Mouse (Mus musculus) brain, embryonic 18.5 days (tissue): ENCODE results near the gene Pold4.

ENCODE experiments used
- DNase-seq: peaks from one replicate; pipeline ENCODE4 v3.0.0-alpha.2; 2012; ENCODE audit warnings: low read depth, low spot score

Gene Pold4

DNA sequence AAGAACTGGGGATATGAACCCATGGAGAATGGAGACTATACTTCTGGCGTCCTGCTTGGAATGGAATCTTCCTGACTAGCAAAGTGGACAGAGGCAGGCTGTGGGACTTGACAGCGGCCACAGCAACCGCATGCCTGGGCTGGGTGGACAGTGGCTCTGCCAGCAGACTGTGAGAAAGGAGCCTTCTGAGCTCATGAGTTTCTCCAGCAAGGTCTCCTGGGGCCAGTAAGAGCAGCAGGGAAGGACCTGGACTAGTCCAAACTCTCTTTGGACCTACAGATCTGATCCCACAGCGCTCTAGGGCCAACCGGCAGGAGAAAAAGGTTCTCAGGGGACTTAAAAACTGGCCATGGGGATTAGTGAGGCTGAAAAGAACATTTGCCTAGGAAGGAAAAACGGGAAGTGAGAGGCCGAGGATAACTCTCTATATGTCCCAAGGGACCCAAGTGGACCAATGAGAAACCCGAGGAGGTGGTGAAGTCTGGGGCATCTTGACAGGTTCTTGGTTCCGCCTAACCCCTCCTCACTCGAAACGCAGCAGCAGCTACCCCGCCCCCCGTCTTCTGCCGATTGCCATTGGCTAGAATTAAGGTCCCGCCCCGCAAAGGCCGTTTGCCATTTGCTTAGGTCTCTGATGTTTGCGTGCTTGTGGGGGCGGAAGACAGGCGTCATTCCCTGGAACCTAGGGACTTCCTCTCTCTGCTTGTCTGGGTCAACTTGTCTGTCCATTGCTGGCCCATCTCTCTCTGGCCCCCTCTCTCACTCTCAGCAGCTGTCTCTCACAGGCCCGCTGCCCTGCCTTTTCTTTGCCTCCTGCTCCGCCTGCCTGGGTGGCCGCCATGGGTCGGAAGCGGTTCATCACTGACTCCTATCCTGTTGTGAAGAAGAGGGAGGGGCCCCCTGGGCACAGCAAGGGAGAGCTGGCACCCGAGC, at the start of gene Pold4:
Gene Pold4 (plus strand): TSS at position 647 of the 933 bp plus-strand sequence.
- DNase-seq = peak; percentile 87

DNA sequence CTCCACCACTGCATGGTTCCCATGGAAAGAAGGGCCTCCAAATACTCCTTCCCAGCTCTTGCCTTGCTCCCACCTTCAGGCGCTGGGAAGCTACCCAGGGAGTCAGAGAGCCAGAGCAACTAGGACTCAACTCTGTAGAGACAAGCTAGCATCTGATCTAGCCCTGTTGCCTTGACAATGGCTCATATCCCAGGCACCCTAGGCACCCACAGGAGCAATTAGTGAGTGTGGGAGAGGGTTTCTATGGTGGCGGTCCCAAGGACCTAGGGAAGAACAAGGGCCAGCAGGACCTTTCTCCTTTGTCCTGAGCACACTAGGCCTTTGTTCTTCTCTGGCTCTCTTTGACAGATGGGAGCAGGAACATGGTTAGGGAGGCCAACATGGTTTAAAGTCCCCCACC, 48.0 kb upstream of the Pold4 start:
- DNase-seq = no peak

DNA sequence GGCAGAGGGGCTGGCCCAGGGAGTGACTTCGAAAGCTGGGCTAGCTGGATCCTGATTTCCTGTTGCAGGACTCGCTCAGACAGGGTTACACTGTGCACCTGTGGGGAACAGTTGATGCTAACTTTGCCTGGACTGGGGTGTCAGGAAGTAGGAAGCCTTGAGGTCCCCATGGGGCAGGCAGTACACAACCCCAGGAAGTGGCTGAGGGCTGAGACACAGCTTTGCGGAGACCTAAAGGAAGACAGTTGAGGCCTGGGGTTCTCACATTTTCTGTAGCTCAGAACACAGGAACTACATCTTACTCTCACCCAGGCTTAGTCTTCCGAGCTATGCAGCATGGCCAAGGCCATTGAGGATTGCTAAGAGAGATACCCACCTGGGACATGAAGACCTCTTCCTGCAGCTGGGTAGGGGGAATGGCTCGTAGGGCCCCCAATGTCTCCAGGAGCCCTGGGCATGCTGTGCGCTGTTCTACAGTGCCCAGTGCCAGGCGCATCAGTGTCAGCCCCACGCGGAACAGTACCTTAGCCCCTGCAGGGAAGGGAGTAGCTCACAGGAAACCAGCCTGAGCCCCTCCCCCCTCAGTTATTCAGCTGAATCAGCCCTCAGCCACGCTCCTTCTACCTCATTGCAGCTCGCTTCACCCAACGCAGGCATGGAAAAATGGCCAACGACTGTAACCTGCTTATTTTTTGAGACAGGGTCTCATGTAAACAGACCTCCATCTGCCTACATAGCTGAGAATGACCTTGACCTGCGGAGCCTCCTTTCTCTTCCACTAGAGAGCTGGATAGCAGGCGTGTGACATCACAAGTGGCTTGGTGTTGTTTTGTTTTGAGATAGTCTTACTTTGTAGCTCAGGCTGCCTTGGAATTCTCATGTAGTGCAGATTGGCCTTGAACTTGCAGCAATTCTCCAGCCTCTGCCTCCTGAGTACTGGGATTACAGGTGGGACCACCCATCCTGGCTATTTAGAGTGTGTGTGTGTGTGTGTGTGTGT, 46.4 kb upstream of the Pold4 start:
- no peak for DNase-seq

DNA sequence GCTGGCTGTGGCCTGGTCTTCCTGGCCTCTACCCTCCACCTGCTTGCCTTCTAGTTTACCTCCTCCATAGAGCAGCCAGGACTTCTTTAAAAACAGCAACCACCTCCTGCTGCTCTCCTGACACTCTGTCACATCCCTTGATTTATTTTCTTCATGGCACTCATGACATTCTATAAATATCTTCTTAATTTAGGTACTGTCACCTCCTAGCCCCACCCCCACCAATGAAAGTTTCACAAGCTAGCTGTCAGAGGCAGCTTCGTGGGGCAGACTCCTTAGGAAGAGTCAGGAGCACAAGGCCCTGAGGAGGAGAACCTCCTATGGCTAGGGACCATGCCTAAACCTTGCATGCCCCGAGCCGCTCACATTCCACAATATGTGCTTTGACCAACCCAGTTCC, 44.4 kb upstream of the Pold4 start:
- no peak for DNase-seq

DNA sequence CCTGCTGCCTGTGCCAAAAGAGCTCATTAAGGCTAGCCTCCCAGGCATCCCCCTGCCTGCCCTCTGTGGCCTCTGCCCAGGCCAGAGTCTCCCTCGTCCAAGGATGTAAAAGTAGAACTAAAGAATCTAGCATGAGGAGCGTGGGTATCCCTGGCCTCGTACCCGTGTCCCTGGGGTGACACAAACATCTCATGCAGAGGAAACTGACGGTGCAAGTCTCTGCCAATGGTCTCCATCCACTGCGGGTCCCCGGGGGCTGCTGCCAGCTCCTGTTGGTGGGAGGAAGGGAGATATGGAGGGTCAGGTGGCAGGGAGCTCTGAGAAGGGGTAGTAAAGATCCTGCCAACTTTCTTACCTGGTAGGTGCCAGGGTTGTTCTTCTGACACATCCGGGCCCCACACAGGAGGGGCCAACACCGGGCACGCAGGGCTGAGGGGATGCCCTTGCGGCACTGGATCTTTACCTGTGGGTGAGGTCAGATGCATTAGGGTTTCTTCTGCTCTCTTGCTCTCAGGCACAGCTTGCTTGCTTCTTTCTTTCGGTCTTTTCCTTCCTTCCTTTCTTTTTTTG, 42.6 kb upstream of the Pold4 start:
- no peak for DNase-seq

DNA sequence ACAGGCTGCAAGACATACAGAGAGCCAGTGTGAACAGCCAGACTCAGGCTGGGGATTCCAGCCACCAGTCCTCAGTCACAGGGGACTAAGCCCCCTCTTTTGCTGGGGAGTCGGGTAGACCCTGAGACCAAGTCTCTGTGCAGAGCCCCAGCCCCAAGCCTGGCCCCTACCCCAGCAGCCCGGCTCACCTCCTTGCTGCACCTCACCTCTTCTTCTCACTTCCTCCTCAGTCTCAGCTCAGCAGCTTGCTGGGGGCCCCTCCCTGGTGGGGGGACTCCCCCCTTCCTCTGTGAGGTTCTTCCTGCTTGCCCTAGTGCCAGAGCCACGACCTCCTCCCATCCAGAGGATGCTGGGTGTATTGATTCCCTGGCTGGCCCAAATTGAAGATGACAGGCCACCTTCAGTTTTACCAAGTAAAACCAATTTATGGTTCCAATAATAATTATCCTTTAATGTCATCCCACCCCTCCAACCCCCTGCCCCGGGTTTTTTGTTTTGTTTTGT, 40.8 kb upstream of the Pold4 start, which contains the start of gene Tbc1d10c:
Gene Tbc1d10c (minus strand): TSS at position 454 of the 504 bp plus-strand sequence.
- DNase-seq = no peak

DNA sequence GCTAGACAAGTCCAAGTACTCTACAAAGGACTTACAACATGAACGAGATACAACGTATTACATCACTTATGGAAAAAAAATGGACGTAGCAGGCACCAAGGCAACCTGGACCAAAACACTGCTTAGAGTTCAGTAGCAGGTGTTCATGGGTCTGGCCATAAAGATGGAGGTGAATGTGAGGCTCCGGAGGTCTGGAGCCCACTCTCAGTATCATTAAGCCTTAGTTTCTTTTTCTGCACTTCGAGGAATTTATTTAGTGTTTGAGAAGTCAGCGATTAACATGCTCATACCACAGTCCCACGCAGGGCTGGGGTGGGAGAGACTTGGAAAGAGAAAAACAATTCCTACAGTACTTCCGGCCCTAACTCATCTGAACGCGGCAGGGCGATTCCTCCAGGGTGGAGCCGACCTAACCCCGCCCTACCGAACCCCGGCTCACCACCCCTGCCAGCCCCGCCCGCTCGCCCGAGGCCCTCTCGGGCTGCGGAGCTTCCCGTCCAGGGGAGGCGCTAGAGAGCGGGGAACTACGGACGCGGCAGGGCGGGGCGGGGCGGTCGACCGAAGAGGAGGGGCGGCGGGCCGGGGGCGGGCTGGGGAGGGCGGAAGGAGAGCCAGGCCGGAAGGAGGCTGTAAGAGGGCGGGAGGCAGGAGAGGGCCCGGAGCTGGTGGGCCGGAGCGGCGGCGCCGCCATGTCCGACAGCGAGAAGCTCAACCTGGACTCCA, 40.0 kb upstream of the Pold4 start, which contains the start of gene Ppp1ca:
Gene Ppp1ca (plus strand): TSS at position 538 of the 723 bp plus-strand sequence.
- peak; percentile 71 for DNase-seq

DNA sequence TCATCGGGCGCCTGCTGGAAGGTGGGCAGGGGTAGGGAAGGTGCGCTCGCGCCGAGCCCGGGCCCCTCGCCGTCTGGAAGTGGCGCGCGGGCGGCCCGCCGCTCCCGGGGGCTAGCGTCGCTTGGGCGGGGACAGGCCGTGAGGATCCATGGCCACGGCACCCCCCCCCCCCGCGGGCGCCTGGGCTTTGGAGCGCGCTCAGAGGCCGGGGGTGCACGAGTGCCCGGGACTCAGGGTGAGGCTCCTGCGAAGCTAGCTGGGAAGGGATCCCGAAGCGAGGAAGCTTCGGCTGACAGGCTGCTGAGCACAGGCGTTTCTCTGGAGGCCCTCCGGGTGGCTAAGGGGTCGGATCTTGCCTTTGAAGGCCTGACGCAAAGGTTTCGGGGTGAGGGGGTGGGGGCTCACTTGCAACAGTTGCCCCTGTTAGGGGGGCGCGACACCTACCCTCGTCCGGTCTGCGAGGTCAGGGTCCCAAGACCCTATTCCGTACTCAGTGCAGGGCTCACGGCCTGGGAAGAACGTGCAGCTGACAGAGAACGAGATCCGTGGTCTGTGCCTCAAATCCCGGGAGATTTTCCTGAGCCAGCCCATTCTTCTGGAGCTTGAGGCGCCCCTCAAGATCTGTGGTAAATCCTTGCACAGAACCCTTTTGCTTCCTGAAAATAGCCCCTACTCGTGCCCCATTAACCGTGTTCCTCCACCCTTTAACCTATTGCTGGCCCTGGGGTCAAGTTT, 39.3 kb upstream of the Pold4 start:
- DNase-seq = no peak

DNA sequence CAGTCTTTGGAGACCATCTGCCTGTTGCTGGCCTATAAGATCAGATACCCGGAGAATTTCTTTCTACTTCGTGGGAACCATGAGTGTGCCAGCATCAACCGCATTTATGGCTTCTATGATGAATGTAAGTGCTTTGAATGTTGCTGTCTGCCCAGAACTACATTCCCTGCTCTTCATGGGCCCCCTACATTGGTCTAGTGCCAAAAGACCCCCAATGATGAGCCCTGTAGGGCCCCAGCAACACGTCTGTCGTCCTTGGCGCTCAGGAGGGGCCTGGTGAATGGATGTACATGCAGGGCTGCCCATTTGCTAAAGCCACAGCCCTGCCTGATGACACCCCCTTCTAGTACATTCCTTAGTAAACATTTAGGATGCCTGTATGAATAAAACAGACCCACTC, 38.6 kb upstream of the Pold4 start:
- DNase-seq = no peak

DNA sequence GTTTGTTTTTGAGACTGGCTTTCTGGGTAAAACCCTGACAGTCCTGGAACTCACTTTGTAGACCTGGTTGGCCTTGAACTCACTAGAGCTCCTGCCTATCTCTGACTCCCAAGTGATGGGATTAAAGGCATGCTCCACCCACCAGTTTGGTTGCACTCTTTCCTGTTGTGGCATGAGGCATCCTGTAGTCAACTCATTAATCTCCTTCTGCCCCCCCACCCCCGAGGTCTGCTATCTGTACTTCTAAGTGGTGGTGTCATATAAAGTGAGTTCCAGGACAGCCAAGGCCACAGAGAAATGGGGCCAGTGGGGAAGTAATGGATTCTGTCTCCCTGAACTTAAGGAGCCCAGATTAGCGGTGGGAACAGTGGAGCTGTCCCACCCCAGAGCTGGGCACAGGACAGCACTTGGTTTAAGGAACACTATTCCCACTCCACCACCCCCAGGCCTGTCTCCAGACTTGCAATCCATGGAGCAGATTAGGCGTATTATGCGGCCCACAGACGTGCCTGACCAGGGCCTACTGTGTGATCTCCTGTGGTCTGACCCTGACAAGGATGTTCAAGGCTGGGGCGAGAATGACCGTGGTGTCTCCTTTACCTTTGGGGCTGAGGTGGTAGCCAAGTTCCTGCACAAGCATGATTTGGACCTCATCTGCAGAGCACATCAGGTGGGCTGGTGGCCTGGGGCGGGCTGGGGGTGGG, 37.5 kb upstream of the Pold4 start:
- DNase-seq = no peak

DNA sequence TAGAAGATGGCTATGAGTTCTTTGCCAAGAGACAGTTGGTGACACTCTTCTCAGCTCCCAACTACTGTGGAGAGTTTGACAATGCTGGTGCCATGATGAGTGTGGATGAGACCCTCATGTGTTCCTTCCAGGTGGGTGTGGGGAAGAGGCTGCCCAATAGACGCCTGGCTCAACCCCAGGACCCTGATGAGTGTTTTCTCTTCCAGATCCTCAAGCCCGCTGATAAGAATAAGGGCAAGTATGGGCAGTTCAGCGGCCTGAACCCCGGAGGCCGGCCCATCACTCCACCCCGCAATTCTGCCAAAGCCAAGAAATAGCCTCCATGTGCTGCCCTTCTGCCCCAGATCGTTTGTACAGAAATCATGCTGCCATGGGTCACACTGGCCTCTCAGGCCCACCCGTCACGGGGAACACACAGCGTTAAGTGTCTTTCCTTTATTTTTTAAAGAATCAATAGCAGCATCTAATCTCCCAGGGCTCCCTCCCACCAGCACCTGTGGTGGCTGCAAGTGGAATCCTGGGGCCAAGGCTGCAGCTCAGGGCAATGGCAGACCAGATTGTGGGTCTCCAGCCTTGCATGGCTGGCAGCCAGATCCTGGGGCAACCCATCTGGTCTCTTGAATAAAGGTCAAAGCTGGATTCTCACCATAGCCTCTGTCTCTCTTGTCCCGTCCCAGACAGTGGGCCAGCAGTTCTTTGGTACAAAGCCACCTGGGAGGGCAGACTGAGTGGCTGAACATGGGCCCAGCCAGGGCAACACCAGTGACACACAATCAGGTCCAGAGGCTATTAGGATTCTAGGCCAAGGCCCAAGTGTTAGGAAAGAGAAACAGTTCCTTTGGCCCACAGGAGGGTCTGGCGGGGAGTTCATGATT, 36.7 kb upstream of the Pold4 start:
- DNase-seq = no peak

DNA sequence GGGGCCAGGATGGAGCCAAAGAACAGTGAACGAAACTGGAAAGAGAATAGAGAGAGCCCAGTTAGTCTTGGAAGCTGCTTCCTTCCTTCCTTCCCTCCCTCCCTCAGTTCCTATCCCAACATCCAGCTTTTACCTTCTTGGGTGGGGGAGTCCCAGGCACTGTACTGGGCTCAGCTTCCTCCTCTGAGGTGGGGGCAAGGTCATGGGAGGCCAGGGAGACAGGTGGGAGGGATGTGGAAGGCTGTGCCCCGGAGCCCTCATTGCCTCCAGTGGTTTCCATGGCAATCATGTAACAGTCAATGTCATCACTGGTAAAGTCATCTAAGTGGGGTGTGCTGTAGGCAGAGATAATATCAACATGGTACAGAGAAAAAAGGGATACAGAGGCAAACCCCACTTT, 35.7 kb upstream of the Pold4 start:
- no peak for DNase-seq

DNA sequence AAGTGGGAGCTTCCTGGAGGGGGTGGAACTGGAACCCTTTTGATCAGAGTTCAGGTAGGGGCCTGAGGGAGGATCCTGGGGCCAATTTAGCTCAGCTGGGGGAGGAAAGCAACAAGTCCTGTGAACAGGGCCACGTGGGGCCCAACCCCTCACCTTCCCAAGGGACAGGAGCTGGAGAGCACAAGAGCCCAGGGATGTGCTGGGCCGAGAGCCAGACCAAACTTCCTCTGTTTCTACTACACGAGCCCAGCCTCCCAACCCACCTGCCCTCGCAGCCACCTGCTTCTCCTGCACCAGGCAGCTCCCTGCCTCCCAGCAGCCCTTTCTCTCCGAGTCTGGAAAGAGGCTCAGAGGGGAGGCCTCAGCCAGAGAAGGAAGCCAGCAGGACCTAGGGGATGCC, 35.2 kb upstream of the Pold4 start:
- DNase-seq = no peak

DNA sequence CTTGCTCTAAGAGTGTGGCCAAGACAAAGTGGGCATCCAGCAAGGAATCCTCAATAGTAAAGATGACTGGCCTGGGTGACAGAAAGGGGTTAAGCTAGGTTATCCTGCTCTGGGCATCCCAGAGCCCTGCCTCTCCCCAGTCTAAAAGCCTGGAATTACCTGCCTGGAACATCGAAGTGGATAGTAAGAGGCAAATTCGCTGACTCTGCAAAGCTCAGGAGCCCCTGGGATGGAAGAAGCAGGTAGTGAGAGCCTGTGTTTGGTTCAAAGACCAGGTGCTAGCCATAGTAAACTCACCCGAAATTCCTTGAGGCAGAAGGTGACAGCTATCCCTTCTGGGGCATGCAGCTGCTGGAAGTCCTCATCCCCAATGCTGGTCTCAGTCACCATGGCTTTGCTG, 34.5 kb upstream of the Pold4 start:
- DNase-seq = no peak

DNA sequence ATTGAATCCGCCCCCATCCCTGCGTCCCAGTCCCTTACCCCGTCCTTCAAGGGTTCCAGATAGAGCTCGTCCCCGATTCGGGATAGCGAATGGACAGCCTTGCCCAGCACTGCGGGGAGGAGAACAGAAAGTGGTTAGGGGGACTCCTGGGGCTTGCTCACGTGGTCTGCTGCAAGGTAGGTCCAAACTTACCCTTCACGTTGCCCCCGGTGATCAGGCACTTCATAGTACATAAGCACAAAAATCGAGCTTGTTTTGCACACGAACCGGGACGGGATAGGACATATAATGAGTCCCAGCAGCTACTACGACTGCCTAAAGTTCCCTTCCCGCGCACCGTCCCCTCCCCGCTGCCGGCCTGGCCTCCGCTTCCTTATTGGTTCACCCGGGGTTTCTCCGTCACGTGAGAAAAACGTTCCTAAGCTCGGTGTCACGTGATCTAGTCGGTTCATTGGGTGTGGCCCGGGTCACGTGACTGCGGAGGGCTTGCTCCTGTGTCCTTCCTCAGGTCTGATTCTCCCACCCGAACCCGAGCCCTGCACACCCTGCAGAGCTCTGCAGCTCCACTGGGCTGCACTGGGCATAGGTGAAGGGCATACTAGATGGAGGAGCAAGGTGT, 30.3 kb upstream of the Pold4 start, which contains the start of gene Rad9a:
Gene Rad9a (minus strand): TSS at position 372 of the 619 bp plus-strand sequence.
- peak; percentile 91 for DNase-seq

DNA sequence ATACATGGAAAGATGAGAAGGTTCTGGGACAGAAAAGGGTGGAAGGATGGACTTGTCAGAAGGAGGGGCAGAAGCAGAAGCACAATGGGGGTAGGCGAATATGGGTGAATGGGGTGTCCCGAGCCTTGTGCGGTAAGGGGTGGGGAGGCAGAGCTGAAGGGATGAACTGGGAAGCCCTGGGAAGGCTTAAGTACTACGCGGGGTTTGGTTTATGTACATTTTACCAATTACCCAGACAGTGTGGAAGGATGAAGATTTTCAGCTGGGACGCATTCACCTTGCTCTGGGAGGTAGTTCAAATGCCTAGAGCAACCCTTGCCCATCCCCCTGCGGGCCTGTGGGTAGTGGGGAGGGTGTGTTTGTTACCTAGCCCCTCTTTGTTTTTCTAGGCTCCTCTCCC, 29.6 kb upstream of the Pold4 start:
- no peak for DNase-seq

DNA sequence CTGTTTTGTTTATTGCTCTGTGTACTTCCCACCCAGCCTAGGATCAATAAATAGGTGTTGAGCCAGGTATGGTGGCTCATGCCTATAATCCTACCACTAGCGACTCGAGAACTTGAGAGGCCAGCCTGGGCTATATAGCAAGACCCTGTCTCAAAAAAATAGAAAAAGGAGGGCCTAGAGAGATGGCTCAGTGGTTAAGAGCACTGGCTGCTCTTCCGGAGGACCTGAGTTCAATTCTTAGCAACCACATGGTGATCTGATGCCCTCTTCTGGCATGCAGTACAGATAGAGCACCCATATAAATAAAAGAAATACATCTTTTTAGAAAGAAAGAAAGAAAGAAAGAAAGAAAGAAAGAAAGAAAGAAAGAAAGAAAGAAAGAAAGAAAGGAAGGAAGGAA, 28.6 kb upstream of the Pold4 start:
- DNase-seq = no peak
